Comparison of ENCODE assay signal across 17 mouse cellular contexts in genomic region chr11:87254149-87254548, GRCm38 (mm10).
A peak's percentile ranks its signal among the peaks of the same experiment; 100 is the strongest.
DNase-seq lines count a peak whose midpoint lies in the region; ATAC-seq lines count a peak whose summit lies in the region.
"Had no signal": no experiment of that assay in that cellular context is flagged by ENCODE, and none has a peak within 500 bp of the region (broad histone marks: within the 10 kb centered on the region; RNA-seq: fewer than 3 reads in every experiment).

No protein-coding gene starts in this region.

- 56% methylated on average over 5 of the region's 5 CpGs for WGBS in liver, embryonic 11.5 days

- H3K9ac ChIP-seq in liver, embryonic 11.5 days (ENCODE audit: low read depth, low read length) = no peak overlapping the region
- H3K9ac ChIP-seq: hindbrain, embryonic 15.5 days had no signal

- H3K27me3 ChIP-seq in liver, embryonic 11.5 days (replicated peaks; ENCODE audit: control insufficient read depth, insufficient read depth, low read length) = no peaks in the 10 kb centered on the region
- H3K27me3 ChIP-seq: hindbrain, embryonic 15.5 days had no signal

- H3K9me3 ChIP-seq in liver, embryonic 11.5 days (ENCODE audit: control insufficient read depth, low read length) = no peaks in the 10 kb centered on the region
- H3K9me3 ChIP-seq: hindbrain, embryonic 15.5 days had no signal

- peaks cover 3% of the 10 kb centered on the region; the same call in 1 of the 2 replicates for H3K4me1 ChIP-seq in liver, embryonic 11.5 days (replicated peaks; ENCODE audit: control insufficient read depth, insufficient read depth, low read length)
- H3K4me1 ChIP-seq: hindbrain, embryonic 15.5 days had no signal

- DNase-seq in kidney, postnatal 10 days = peak; percentile 19
- no peak for DNase-seq in kidney, postnatal 14 days
- DNase-seq in A20 (ENCODE audit: low read depth, low spot score) = peak; percentile 92
- DNase-seq in MN1 (ENCODE audit: low spot score) = peak; percentile 32
- peak; percentile 22 for DNase-seq in hindlimb bud, embryonic 11.5 days (ENCODE audit: extremely low spot score, low read depth, low spot score)
- no peak for DNase-seq in liver, embryonic 11.5 days (ENCODE audit: low spot score)
- DNase-seq in urinary bladder, postnatal 14 days (ENCODE audit: low spot score) = no peak
- DNase-seq in heart, postnatal 4 days = no peak
- DNase-seq: adrenal gland, adult 8-10 months; gastrocnemius, postnatal 10 days; kidney, postnatal 25 days; liver; lung, postnatal 36 days; spleen, adult 18-20 months had no signal

- H3K4me2 ChIP-seq in liver, embryonic 11.5 days = no peak overlapping the region
- H3K4me2 ChIP-seq: heart, embryonic 11.5 days; hindbrain, embryonic 15.5 days had no signal

- H3K27ac ChIP-seq in liver, embryonic 11.5 days (ENCODE audit: low read depth, low read length) = no peak overlapping the region
- H3K27ac ChIP-seq: hindbrain, embryonic 15.5 days; left cerebral cortex, adult 2 months had no signal

- H3K36me3 ChIP-seq in liver, embryonic 11.5 days (ENCODE audit: control insufficient read depth, insufficient read depth, low read length) = no peaks in the 10 kb centered on the region
- H3K36me3 ChIP-seq: hindbrain, embryonic 15.5 days had no signal

- no peak overlapping the region for H3K4me3 ChIP-seq in liver, embryonic 11.5 days (ENCODE audit: low read depth, low read length)
- H3K4me3 ChIP-seq: hindbrain, embryonic 15.5 days; left cerebral cortex, adult 2 months had no signal

- no peak for ATAC-seq in liver, embryonic 11.5 days (replicated peaks; ENCODE audit: low FRiP score)

Comparison
In these comparisons a context has a peak if more than half of its experiments do, and no peak if none do; other contexts are left out.
1. DNase-seq: peak in kidney, postnatal 10 days (single experiment), A20 (single experiment), MN1 (single experiment) and hindlimb bud, embryonic 11.5 days (single experiment); none in kidney, postnatal 14 days (single experiment), liver, embryonic 11.5 days (single experiment), urinary bladder, postnatal 14 days (single experiment) and heart, postnatal 4 days (single experiment).